Mouse (Mus musculus): ENCODE measurements around the gene Prph.

Gene Prph

DNA sequence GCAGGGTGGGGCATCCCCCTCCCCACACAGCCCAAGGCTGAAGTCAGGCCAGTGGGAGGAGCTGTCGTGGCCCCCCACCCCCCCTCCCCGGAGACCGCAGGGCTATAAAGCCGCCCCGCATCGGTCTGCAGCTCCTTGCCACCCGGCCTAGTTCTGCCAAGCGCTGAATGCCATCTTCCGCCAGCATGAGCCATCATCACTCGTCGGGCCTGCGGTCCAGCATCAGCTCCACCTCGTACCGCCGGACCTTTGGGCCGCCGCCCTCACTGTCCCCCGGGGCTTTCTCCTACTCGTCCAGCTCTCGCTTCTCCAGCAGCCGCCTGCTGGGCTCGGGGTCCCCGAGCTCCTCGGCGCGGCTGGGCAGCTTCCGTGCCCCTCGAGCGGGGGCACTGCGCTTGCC lies at the start of gene Prph:
Gene Prph (plus strand): TSS at position 135 of the 400 bp plus-strand sequence.
- no peak for DNase-seq (ENCODE audit: low spot score in 2 of 2)

DNA sequence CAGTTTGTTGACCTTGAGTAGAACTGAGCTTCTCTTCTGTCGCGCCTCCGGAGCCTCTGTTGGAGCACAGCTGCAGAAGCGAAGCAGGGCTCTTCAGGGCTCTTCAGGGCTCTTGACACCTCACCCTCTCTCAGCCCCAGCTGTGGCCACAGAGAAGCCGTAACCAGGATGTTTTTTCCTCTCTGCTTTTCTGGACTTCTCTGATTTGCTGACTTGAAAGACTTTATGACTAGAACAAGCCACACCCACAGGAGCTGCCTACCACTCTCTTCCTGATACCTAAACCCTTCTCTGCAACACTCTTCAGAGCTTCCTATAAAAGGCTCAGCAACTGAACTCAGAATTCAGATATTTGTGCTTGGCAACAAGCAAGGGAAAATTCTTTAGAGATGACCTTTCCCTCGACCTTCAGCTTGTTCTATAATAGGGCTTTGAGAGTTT lies 46.2 kb upstream of the Prph start:
- DNase-seq (ENCODE audit: low spot score in 2 of 2): peak; percentile 54 to 58

DNA sequence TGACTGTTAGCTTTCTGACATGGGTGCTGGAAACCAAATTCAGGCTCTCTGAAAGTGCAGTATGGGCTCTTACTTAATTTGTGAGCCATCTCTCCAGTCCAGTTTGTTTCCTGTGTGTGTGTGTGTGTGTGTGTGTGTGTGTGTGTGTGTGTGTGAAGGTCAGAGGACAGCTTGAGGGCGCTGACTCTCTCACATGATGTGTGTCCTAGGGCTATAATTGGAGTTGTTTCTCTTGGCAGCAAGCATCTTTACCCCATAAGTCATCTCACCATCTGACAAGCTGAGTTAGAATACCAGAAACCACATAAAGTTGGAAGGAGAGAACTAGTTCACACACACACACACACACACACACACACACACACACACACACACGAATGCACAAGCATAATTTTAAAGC lies 44.1 kb upstream of the Prph start:
- no peak for DNase-seq (ENCODE audit: low spot score in 2 of 2)

DNA sequence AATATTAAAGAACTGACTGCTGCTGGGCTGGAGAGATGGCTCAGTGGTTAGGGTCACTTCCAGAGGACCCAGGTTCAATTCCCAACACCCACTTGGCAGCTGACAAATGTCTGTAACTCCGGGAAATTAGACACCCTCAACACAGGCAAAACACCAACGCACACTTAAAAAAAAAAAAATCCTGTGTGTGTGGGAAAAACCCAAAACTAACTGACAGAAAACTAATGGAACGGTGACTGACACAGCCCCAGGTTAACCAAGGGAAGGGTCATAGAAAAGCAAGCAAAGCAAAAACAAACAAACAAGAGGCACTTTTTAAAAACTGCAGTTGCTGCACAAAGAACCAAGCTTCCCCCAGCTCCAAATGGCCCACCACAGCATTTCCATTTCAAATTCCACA lies 43.0 kb upstream of the Prph start:
- no peak for DNase-seq (ENCODE audit: low spot score in 2 of 2)

DNA sequence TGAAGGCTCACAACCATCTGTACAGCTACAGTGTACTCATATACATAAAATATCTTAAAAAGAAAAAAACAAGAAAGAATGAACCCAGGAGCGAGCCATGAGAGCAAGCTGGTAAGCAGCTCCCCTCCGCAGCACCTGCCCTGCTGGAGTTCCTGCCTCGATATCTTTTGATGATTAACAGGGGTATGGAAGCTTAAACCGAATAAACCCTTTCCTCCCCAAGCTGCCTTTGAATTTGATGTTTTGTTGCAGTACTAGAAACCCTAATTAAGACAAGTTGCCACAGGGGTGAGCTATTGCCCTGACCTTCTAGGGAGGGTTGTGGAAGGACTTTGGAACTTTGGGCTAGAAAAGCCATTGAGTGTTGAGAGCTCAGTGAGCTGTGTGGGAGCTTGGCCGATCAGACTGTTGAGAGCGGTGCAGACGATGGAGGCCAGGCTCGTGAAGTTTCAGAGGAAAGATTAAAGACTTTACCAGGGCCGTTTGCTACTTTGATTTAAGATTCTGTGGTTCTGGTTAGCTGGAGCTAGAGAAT lies 40.4 kb upstream of the Prph start:
- DNase-seq (ENCODE audit: low spot score in 2 of 2): no peak

DNA sequence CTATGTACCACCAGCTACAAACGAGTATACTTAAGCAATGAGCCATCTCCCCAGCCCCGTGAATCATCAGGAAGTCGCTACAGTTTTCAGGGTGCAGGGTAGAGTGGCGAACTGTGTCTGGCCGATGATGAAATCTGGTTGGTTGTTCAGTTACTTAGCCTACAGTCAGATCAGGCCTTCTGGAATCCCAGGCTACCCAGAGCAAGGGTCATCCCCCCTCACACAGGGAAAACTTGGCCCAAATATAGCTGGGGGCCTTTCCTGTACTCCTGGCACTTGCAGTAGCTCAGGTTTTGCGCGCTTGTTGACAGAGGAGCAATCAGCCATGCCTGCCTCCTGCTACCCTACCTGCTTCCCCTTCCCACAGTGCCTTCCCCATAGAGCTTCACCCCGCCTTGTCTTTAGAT lies 37.6 kb upstream of the Prph start:
- no peak for DNase-seq (ENCODE audit: low spot score in 2 of 2)

DNA sequence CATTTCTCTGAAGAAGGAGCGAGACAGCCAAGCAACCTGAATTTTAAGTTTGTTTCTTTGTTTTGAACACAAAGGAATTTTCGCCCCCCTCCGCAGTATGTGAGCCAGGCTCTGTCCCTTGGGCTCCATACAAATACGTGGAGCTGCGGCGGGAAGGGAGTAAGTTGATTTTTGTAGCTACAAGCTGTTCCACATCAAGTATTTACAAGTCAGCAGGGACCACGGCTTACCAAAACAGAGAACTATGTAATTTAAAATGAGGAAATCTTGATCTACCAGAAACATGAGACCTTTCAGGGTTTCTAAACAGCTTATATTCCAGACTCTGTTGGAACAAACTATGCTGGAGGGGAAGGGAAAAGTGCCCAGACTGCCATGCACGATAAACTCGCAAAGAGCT lies 37.0 kb upstream of the Prph start:
- DNase-seq (ENCODE audit: low spot score in 2 of 2): no peak

DNA sequence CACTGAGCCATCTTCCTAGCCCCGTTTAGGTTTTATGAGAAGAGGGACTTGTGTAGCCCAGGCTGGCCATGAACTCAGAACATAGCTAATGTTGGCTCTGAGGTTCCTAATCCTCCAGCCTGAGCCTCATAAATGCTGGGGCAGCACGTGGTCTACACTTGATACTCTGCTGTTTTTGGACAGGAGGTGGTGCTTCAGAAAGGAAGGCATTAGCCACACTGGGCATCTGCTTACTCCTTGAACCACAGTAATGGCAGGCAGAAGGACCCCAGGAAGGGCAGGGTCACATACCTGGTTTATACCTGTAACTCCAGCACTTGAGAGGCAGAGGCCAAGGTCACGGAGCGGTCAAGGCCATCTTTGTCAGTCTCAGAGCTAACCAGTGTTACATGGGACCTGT lies 36.3 kb upstream of the Prph start:
- no peak for DNase-seq (ENCODE audit: low spot score in 2 of 2)

DNA sequence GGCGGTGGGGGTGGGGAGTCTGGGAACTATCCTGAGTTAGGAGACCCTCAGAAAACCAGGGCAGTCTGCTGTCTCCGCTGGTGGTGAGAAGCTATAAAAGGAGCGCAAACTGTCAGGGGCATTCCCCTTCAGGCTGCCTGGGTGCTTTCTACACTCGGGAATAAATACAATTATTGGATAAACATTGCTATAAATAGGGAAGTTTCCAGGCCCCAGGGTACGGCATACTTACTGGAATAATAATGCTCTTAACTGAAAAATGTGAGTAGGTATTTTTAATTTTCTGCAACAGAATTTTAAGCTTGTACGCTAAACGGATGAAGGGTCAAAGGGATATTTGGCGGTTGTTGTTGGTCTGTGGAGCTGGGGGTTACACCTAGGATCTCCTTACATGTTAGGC lies 35.5 kb upstream of the Prph start:
- DNase-seq (ENCODE audit: low spot score in 2 of 2): no peak

DNA sequence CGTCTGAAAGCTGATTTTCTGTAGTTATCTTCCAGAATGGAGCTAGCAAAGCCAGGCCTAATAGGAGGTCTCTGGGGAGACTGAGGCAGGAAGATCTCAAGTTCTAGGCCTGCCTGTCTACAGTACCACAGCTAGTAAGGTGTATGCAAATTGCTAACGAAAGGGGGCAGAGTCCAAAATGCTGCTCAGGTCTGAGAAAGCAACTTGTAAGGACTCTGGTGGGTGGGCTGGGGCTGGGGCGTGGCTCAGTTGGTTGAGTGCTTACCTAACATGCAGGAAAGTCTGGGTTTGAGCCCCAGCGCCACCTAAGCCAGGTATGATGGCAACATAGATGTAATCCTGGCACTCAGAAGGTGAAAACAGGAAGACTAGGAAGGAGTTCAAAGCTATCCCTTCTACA lies 34.8 kb upstream of the Prph start:
- DNase-seq (ENCODE audit: low spot score in 2 of 2): no peak

DNA sequence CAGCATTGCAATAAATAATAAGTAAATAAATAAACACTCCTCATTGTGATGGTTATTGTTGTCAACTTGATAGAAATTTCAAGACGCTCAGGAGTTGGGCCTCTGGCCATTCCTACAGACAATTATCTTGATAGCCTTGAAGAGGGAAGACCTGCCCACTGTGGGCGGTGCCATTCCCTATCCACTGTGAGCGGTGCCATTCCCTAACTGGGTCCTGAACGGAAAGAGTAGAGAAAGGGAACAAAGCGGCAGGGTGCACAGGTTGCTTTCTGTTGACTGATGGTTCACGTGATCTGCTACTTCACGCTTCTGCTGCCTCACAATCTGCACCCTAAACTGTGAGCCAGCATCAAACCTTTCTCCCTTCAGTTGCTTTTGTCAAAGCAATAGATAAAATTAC lies 33.7 kb upstream of the Prph start:
- DNase-seq (ENCODE audit: low spot score in 2 of 2): no peak

DNA sequence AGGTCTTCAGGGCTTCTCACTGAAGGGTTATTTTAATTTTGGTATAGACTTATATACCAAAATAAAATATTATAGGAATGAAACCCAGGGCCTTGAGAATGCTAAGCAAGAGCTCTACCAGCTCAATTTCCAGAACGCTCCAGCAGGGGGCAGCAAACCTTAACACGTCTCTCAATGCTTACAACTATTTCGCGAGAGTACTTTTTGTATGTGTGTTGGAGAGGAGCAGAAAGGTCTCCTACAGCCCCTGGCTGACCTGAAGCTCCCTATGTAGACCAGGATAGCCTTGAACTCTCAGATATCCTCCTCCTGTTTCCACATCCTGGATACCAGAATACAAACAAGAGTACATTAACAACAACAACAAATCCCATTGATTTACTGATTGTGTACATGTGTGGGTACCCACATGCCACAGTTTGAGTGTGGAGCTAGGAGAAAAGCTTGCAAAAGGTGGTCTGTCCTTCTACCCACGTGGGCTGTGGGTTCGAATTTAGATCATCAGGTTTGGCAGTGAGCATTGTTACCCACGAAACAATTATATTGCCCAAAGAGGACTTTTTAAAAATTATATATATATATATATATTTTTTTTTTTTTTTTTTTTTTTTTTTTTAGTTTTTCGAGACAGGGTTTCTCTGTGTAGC lies 30.2 kb upstream of the Prph start:
- peak; percentile 47 to 82 for DNase-seq (ENCODE audit: low spot score in 2 of 2)

DNA sequence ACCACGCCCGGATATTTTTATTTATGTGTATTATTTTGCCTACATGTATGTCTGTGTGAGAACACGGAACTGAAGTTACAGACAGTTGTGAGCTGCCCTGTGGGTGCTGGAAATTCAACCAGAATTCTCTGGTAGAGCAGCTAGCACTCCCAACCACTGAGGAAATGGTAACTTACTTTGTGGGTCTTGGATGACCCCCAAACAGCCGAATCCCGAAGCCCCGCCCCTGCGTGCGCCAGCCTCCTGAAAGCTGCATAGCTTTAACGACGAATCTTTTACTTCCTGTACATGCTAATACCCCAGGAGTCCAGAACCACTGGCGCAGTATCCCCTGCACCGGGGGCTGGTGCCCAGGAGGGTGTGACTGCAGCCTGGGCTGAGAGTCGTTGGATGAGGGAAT lies 29.6 kb upstream of the Prph start:
- DNase-seq (ENCODE audit: low spot score in 2 of 2): no peak

DNA sequence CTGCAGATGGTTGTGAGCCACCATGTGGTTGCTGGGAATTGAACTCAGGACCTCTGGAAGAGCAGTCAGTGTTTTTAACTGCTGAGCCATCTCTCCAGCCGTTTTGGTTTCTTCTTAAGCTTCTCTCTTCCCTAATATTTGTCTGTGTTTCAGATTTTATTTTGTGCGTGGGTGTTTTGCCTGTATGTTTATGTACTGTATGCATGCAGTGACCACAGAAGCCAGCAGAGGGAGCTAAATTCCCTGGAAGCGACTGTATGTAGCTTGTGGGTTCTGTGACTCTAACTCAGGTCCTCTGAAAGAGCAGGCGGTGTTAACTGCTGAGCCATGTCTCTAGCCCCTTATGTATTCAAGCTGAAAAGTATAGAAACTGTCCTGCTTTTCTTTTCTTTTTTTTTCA lies 28.7 kb upstream of the Prph start:
- peak; percentile 14 to 59 for DNase-seq (ENCODE audit: low spot score in 2 of 2)

DNA sequence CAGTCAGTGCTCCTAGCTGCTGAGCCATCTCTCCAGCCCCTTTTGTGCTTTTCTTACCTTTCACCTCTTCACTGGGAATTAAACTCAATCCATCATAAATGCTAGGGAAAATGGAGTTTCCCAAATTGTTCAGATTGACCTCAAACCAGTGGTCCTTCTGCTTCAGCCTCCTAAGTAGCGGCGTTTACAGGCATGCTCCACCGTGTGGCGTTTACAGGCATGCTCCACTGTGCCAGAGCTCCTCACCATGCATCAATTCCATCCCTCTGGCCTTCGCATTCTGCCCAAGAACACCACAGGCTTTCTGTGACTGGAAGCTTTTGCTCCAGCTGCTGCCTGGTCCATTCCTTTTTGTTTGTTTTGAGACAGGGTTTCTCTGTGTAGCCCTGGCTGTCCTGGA lies 27.9 kb upstream of the Prph start:
- DNase-seq (ENCODE audit: low spot score in 2 of 2): no peak

DNA sequence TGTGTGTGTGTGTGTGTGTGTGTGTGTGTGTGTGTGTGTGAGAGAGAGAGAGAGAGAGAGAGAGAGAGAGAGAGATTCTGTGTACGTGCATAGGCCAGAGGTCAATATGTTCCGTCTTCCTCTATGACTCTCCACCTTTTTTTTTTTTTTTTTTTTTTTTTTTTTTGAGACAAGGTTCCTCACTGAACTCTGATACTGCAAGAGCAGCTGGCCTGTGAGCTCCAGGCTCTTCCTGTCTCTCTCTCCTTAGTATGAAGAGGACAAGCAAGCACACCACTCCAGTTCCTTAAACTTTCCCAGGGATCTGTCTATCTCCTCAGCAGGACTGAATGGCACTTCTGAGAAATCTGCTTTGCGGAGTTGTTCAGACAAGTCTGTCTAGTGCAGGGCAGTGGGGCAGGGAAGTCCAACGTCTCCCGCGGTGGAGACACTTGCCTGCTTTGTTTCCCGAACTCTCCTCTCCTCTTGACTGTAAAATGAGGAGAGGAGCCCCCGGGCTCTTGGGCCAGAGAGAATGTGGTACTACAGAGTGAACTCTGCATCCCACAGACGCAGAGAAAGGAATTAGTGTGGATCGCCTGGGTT lies 26.0 kb upstream of the Prph start:
- DNase-seq (ENCODE audit: low spot score in 2 of 2): no peak

DNA sequence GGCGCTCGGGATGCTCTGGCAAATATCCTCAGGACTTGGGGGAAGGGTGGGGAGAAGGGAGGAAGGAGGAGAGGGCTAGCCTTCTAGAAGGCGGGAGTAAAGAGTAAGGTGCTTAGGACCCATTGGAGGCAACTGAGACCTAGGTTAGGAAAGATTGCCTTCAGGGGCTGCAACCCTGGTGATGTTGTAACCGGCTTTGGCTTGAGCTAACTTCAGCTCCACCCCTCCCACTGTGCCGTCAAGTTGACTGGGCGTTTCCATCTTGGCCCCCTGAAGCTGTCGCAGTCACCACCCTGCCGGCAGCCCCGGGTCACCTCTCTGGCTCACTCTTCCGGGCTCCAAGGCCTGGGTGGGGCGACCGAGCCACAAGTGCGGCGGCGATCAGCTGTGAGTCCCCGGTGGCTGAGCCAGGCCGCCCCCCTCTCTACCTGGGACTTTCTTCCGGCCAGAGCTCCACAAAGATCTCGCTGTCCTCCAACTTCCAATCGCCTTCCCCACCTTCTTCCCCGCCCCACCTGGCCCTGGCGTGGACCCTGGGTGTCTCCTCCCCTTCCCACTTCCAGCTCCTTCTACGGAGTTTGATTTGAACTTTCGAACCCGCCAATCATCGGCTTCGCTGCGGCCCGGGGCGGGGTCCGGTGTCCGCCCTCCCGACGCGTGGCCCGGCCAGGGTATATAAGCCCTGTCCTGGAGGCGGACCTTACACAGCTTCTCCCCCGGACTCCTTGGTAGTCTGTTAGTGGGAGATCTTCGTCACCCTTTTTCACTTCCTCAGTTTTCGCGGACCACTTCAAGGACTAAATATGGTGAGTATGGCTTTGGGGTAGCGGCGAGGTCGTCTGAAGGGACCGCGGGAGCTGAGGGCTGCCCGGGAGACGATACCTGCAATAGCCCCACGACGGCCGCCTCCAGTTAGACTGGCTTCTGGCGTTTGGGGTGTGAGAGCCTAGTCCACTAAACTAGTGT lies 25.1 kb upstream of the Prph start, which contains the start of gene Tuba1c:
Gene Tuba1c (plus strand): TSS at position 273 of the 966 bp plus-strand sequence.
- peak; percentile 78 to 83 for DNase-seq (ENCODE audit: low spot score in 2 of 2)

DNA sequence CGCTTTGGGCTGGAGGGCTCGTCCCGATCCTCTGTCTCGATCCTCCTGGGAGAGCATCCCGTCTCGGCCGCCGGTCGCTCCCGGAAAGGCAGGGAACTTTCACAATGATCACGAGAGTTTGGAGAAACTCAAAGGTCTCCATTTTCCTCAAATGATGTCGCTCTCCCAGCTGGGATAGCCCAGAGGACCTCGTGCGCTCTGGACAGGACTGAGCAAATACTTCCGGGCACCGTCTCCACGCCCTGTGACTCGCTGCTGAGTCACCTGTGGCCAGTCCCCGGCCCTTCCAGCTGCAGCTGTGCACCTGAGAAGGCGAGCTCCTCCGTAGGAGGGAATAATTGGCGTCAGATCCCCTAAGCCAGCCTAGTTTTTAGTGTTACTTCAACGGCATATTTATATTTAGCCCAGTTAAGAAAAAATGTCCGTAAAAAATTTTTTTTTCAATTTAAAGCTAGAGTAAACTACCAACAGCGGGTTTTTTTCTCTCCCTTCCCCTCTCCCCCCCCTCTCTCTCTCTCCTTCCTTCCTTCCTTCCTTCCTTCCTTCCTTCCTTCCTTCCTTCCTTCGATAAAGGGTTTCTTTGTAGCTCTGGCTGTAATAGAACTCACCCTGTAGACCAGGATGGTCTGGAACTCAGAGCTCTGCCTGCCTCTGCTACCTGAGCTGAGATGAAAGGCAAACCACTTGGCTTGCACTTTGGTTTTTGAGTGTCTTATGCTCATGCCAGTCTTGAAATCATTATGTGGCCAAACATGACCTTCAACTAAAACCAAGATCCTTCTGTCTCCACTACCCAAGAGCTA lies 24.2 kb upstream of the Prph start:
- peak in 1 of 2 experiments; percentile 12 for DNase-seq (ENCODE audit: low spot score in 2 of 2)

DNA sequence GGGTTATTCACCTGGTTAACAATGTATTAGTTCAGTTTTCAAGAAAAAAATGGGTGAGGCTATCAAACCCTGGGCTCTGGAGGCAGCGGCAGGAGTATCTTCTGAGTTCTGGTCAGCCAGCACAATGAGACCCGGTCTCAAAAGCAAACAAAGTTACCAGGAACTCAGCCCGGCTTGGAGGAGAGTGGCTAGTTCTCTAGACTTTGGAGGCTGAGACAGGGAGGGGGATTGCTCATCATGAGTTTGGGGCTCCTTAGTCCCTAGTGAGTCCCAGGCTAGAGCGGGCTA lies 23.6 kb upstream of the Prph start:
- no peak for DNase-seq (ENCODE audit: low spot score in 2 of 2)

DNA sequence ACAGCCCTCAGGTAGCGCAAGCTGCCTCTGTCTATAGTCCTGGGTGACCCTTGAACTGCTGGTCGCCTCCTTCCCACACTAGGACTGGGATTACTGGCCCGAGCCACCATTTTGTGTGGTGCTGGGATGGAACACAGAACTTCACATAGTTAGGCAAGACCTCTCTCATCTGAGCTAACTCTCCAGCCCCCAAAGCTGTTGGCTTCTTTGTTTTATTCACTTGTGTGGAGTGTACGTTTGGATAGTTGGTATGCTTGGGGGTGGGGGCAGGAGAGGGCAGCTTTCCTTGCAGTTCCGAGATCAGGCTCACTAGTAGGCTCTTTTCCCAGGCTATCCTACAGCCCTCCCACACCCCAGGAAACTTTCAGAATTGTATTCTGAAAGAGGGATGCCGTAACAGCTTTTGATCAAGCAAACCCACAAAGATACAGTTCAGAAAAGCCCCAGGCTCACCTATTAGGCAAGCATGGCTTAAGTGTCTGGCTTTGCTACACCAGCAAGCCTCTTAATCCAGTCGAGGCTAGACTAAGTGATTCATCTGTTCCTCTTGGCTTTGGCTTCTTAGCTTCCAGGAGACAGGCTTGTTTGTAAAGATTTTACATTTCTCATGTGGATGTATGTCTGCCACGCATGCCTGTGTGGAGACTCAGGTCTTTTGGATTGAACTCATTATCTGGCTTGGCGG lies 22.8 kb upstream of the Prph start:
- no peak for DNase-seq (ENCODE audit: low spot score in 2 of 2)

DNA sequence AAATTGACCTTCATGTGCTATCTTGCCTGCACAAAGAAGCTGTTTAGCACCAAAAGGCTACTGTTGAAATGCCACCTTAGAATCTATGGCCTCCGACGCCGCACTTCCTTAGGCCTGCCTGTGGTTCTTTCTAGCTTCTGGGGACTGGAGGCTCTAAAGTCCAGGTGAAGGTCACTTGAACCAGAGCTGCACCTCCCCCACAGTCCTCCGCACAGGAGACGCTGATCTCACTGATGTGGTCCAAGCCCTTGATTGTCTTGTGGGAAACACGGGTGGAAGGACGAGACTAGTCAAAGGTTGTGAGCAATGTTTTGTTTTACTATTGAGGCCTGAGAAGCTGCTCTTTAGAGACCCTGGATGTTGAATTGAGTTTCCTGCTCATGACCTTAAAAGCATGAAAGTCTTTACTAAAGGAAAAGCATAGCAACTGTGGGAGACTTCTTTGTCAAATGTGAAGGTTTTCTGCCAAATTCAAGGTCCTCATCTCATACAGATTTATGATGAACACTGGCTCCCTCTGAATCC lies 22.2 kb upstream of the Prph start:
- no peak for DNase-seq (ENCODE audit: low spot score in 2 of 2)
